Comparison of ENCODE assay signal across 27 mouse cellular contexts in the genomic region with DNA sequence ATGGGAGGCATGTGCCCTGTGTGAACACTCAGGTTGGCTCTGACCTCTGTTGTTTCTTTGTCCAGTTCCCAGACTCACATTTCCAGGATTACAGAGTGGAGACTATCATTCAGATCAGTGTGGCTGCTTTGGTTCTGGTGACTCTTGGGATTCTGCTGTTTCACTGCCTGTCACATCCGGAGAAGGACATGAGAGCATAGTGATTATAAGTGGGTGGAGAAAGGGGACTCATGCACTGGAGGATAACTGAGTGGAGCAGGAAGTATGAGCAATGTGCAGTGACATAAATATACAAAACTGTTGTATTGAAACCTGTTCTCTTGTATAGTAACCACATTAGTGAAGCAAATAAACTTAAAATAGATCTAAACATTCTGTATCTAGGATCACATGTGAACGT. TPM values are rescaled to one million over a fixed set of nuclear protein-coding genes. Genes with fewer than 3 reads are reported as not detected.
DNase-seq lines count a peak whose midpoint lies in the region; ATAC-seq and TF ChIP-seq lines count a peak whose summit lies in the region.
"Had no signal": no experiment of that assay in that cellular context is flagged by ENCODE, and none has a peak within 500 bp of the region (broad histone marks: within the 10 kb centered on the region; RNA-seq: fewer than 3 reads in every experiment).

No protein-coding gene starts in this region.

- peaks cover 1% of the 10 kb centered on the region for H3K27me3 ChIP-seq in megakaryocyte, embryonic 14.5 days (replicated peaks)
- peaks cover 0 to 1% of the 10 kb centered on the region in 2 experiments; a peak in 1 of 4 replicates for H3K27me3 ChIP-seq in MEL (ENCODE audit: control insufficient read depth in 1 of 2, insufficient read depth in 2 of 2, low read length in 2 of 2)
- no peaks in the 10 kb centered on the region for H3K27me3 ChIP-seq in stomach, postnatal 0 days (ENCODE audit: control insufficient read depth, insufficient read depth, low read length)
- H3K27me3 ChIP-seq: CH12.LX, Patski had no signal

- TF ChIP-seq CTCF in MEL (IDR thresholded peaks at IDR 0.05 in 2 of 3, conservative IDR thresholded peaks at IDR 0.05 in 1 of 3; ENCODE audit: control insufficient read depth in 1 of 3, insufficient read depth in 1 of 3, low read depth in 2 of 3, low read length in 3 of 3, poor library complexity in 1 of 3, severe bottlenecking in 1 of 3), result no peak
- no peak for TF ChIP-seq CTCF in stomach, postnatal 0 days (IDR thresholded peaks at IDR 0.05; ENCODE audit: low read depth)

- H3K36me3 ChIP-seq in megakaryocyte, embryonic 14.5 days (replicated peaks; ENCODE audit: low read length), result no peaks in the 10 kb centered on the region
- no peaks in the 10 kb centered on the region for H3K36me3 ChIP-seq in MEL (ENCODE audit: control insufficient read depth in 1 of 2, insufficient read depth in 2 of 2, low read length in 2 of 2)
- H3K36me3 ChIP-seq in stomach, postnatal 0 days (ENCODE audit: control insufficient read depth, insufficient read depth, low read length), result no peaks in the 10 kb centered on the region
- H3K36me3 ChIP-seq: G1E had no signal

- TF ChIP-seq RAD21 in MEL (IDR thresholded peaks at IDR 0.05; ENCODE audit: low read depth, low read length), result no peak

- TF ChIP-seq EP300 in MEL (IDR thresholded peaks at IDR 0.05; ENCODE audit: low read depth in 1 of 2, low read length in 2 of 2), result no peak
- no peak for TF ChIP-seq EP300 in stomach, postnatal 0 days (optimal IDR thresholded peaks at IDR 0.05)

- no peak overlapping the region for H3K4me2 ChIP-seq in stomach, postnatal 0 days (replicated peaks; ENCODE audit: low read depth)

- WGBS in stomach, postnatal 0 days, result 41% methylated on average over 2 of the region's 2 CpGs

- no peaks in the 10 kb centered on the region for H3K79me2 ChIP-seq in MEL (ENCODE audit: control insufficient read depth, insufficient read depth, low read length, poor library complexity)

- no peak overlapping the region for H3K9ac ChIP-seq in MEL (ENCODE audit: control insufficient read depth, low read depth, low read length, poor library complexity, severe bottlenecking)
- H3K9ac ChIP-seq in stomach, postnatal 0 days (ENCODE audit: low read length), result no peak overlapping the region

- no peak for TF ChIP-seq POLR2A in MEL (IDR thresholded peaks at IDR 0.05; ENCODE audit: control insufficient read depth in 1 of 2, insufficient read depth in 1 of 2, low read depth in 1 of 2, low read length in 2 of 2, poor library complexity in 1 of 2)

- H3K4me3 ChIP-seq in megakaryocyte, embryonic 14.5 days (replicated peaks), result peak overlapping the region; percentile 65
- H3K4me3 ChIP-seq in MEL (ENCODE audit: control insufficient read depth in 1 of 2, insufficient read depth in 1 of 2, low read depth in 2 of 2, low read length in 2 of 2), result no peak overlapping the region
- no peak overlapping the region for H3K4me3 ChIP-seq in stomach, postnatal 0 days (ENCODE audit: low read depth, low read length)

- peak; percentile 78 for DNase-seq in 416B (ENCODE audit: low read depth)
- peak; percentile 18 for DNase-seq in MEL (ENCODE audit: low read depth, low spot score)
- DNase-seq in stomach, postnatal 0 days (ENCODE audit: low spot score), result no peak
- no peak for DNase-seq in adipocyte (ENCODE audit: low spot score)
- no peak for DNase-seq in layer of hippocampus, adult 11-12 months (ENCODE audit: low spot score)
- DNase-seq in thymus, postnatal 0 days (ENCODE audit: low spot score), result no peak
- DNase-seq: adrenal gland, adult 2 months; adrenal gland, adult 8-10 months; adrenal gland, postnatal 10 days; adrenal gland, postnatal 14 days; adrenal gland, postnatal 25 days; adrenal gland, postnatal 36 days; B cell, adult 2 months; cerebellum, adult 11 months; cerebellum, adult 11-12 months; cerebellum, adult 18-20 months; cerebellum, adult 2 months; cerebellum, adult 8-10 months had no signal

- peaks cover 28% of the 10 kb centered on the region for H3K4me1 ChIP-seq in megakaryocyte, embryonic 14.5 days
- H3K4me1 ChIP-seq in MEL (ENCODE audit: control insufficient read depth in 1 of 2, insufficient read depth in 2 of 2, low read length in 2 of 2), result no peaks in the 10 kb centered on the region
- H3K4me1 ChIP-seq in stomach, postnatal 0 days (replicated peaks; ENCODE audit: control insufficient read depth, insufficient read depth), result no peaks in the 10 kb centered on the region

- ATAC-seq in megakaryocyte, adult 5-6 weeks (ENCODE audit: poor library complexity, severe bottlenecking), result no peak
- ATAC-seq in stomach, postnatal 0 days (ENCODE audit: low FRiP score, low TSS enrichment), result peak; percentile 78; the same call in 1 of the 2 replicates
- ATAC-seq: activated CD4-positive, CD25-positive, alpha-beta regulatory T cell, adult 4 months; CD4-positive, CD25-positive, alpha-beta regulatory T cell, adult 4 months; Patski had no signal

- H3K27ac ChIP-seq in MEL (ENCODE audit: control insufficient read depth, low read depth, low read length), result no peak overlapping the region
- no peak overlapping the region for H3K27ac ChIP-seq in stomach, postnatal 0 days (replicated peaks)

- H3K9me3 ChIP-seq in megakaryocyte, embryonic 14.5 days, result no peaks in the 10 kb centered on the region
- H3K9me3 ChIP-seq in MEL (replicated peaks; ENCODE audit: insufficient read depth, low read length), result no peaks in the 10 kb centered on the region
- no peaks in the 10 kb centered on the region for H3K9me3 ChIP-seq in stomach, postnatal 0 days (ENCODE audit: control insufficient read depth, low read length)
- H3K9me3 ChIP-seq: G1E had no signal

TF ChIP-seq in MEL, 35 proteins besides CTCF, POLR2A, EP300 and RAD21:
- TF ChIP-seq MAZ (IDR thresholded peaks at IDR 0.05; ENCODE audit: low read depth, low read length) (no peak), MAX (IDR thresholded peaks at IDR 0.05; ENCODE audit: low read length) (no peak), TAL1 (IDR thresholded peaks at IDR 0.05; ENCODE audit: low read length) (no peak), MEF2A (IDR thresholded peaks at IDR 0.05; ENCODE audit: extremely low read depth, insufficient replicate concordance, low read depth, low read length, poor library complexity, severe bottlenecking) (no peak), E2F4 (IDR thresholded peaks at IDR 0.05; ENCODE audit: borderline replicate concordance, low read depth, low read length) (no peak), NRF1 (IDR thresholded peaks at IDR 0.05; ENCODE audit: insufficient read depth, low read depth, low read length, poor library complexity, severe bottlenecking) (no peak), KAT2A (conservative IDR thresholded peaks at IDR 0.05; ENCODE audit: low read depth, low read length) (no peak), GABPA (IDR thresholded peaks at IDR 0.05; ENCODE audit: low read depth, low read length) (no peak), GATA1 (IDR thresholded peaks at IDR 0.05; ENCODE audit: low read depth, low read length) (no peak), CHD1 (IDR thresholded peaks at IDR 0.05; ENCODE audit: low read depth, low read length) (no peak), JUND (IDR thresholded peaks at IDR 0.05; ENCODE audit: low read depth, low read length) (no peak), CHD2 (IDR thresholded peaks at IDR 0.05; ENCODE audit: low read length) (no peak), POLR2AphosphoS2 (IDR thresholded peaks at IDR 0.05; ENCODE audit: low read length) (no peak)

RNA-seq across cellular contexts. Expression of a gene that starts 22.2 kb away (rescaled TPM):
- not detected in 2 replicates for polyA plus RNA-seq in megakaryocyte, embryonic 14.5 days (2012; ENCODE audit: insufficient read depth, low replicate concordance)
- total RNA-seq in megakaryocyte, adult 5-6 weeks (2015), result 0.25 and 1.8 TPM in 2 replicates
- total RNA-seq in megakaryocyte, adult 5-6 weeks (2017), result 0.44 and 0.69 TPM in 2 replicates
- total RNA-seq in MEL (2012; rRNA removed), result not detected in 2 replicates
- polyA plus RNA-seq in MEL (2012; ENCODE audit: insufficient read depth in 1 of 2, insufficient read length in 2 of 2, low read depth in 1 of 2, low replicate concordance in 2 of 2, missing spikeins in 1 of 2), result not detected
- polyA plus RNA-seq in stomach, postnatal 0 days (2015; fragmentation: Nextera tagmentation; extraction: Ambion mirVana), result 0.39 and 0.40 TPM in 2 replicates
- 0.08 TPM in 1 of 2 replicates, not detected in the other for polyA plus RNA-seq in thymus, postnatal 0 days (2015; fragmentation: Nextera tagmentation; extraction: Ambion mirVana)
- total RNA-seq: CH12.LX, ES-E14, G1E had no signal
- polyA plus RNA-seq: activated CD4-positive, CD25-positive, alpha-beta regulatory T cell, adult 4 months; C2C12; CD4-positive, CD25-positive, alpha-beta regulatory T cell, adult 4 months; G1E; Patski had no signal

RNA-seq across cellular contexts. Expression of a gene that starts 50.7 kb away (rescaled TPM):
- 634 and 2,176 TPM in 2 replicates for polyA plus RNA-seq in megakaryocyte, embryonic 14.5 days (2012; ENCODE audit: insufficient read depth, low replicate concordance)
- total RNA-seq in megakaryocyte, adult 5-6 weeks (2015), result not detected in 2 replicates
- not detected in 2 replicates for total RNA-seq in megakaryocyte, adult 5-6 weeks (2017)
- not detected in 2 replicates for total RNA-seq in MEL (2012; rRNA removed)
- under 1 TPM in 1 of 2 experiments, not detected in 1; 0.24 TPM for polyA plus RNA-seq in MEL (2012; ENCODE audit: insufficient read depth in 1 of 2, insufficient read length in 2 of 2, low read depth in 1 of 2, low replicate concordance in 2 of 2, missing spikeins in 1 of 2)
- 119 and 121 TPM in 2 replicates for polyA plus RNA-seq in stomach, postnatal 0 days (2015; fragmentation: Nextera tagmentation; extraction: Ambion mirVana)
- 12.3 and 12.6 TPM in 2 replicates for polyA plus RNA-seq in thymus, postnatal 0 days (2015; fragmentation: Nextera tagmentation; extraction: Ambion mirVana)
- polyA plus RNA-seq: activated CD4-positive, CD25-positive, alpha-beta regulatory T cell, adult 4 months; CD4-positive, CD25-positive, alpha-beta regulatory T cell, adult 4 months had no signal

Comparison
In these comparisons a context has a peak if more than half of its experiments do, and no peak if none do; other contexts are left out.
1. DNase-seq: peak in 416B (single experiment) and MEL (single experiment); none in stomach, postnatal 0 days (single experiment), adipocyte (single experiment), layer of hippocampus, adult 11-12 months (single experiment) and thymus, postnatal 0 days (single experiment).
2. RNA of a gene that starts 50.7 kb away (polyA plus RNA-seq): 634 to 2,176 TPM in megakaryocyte, embryonic 14.5 days, 119 to 121 TPM in stomach, postnatal 0 days and 12.3 to 12.6 TPM in thymus, postnatal 0 days; 0.24 TPM in MEL; every median in the first group is over 10 times any median in the second.